Mouse (Mus musculus) forebrain, embryonic 14.5 days (tissue): ENCODE results near the gene Cyp2d22. TPM values are rescaled to one million over a fixed set of nuclear protein-coding genes. Genes with fewer than 3 reads are reported as not detected.

ENCODE experiments used
- ATAC-seq: fragments of 200-750 bp; cut with Nextera tagmentation; 2 replicates; pipeline ENCODE4 v1.8.0; 2017; ENCODE audit warnings: mild to moderate bottlenecking, moderate library complexity
- DNase-seq: peaks from one replicate; pipeline ENCODE4 v3.0.0-alpha.2; 2015; ENCODE audit warnings: low spot score
- H3K27ac ChIP-seq: fragments of 300-500 bp; sonication (generic); 2 replicates; pipeline ENCODE4 v1.5.1; 2014; ENCODE audit warnings: low read depth, mild to moderate bottlenecking, control low read depth, low read length, moderate library complexity
- H3K27me3 ChIP-seq: fragments of 300-500 bp; sonication (generic); replicated peaks from 2 replicates; pipeline ENCODE4 v1.6.1; 2014; ENCODE audit warnings: low read length, control low read depth, mixed read lengths; ENCODE audit not compliant: control insufficient read depth, insufficient read depth
- H3K36me3 ChIP-seq: fragments of 300-500 bp; sonication (generic); 2 replicates; pipeline ENCODE4 v1.6.1; 2014; ENCODE audit warnings: low read length, control low read depth; ENCODE audit not compliant: control insufficient read depth, insufficient read depth
- H3K4me1 ChIP-seq: fragments of 300-500 bp; sonication (generic); 2 replicates; pipeline ENCODE4 v1.6.1; 2014; ENCODE audit warnings: antibody characterized with exemption, low read length, control low read depth; ENCODE audit not compliant: control insufficient read depth, insufficient read depth
- H3K4me2 ChIP-seq: fragments of 300-500 bp; sonication (generic); 2 replicates; pipeline ENCODE4 v1.6.1; 2014; ENCODE audit warnings: mild to moderate bottlenecking, control low read depth, low read length
- H3K4me3 ChIP-seq: fragments of 300-500 bp; sonication (generic); 2 replicates; pipeline ENCODE4 v1.5.1; 2014; ENCODE audit warnings: low read depth, low read length, control low read depth
- H3K9ac ChIP-seq: fragments of 300-500 bp; sonication (generic); 2 replicates; pipeline ENCODE4 v1.6.1; 2014; ENCODE audit warnings: mild to moderate bottlenecking, low read length, control low read depth, moderate library complexity
- H3K9me3 ChIP-seq: fragments of 300-500 bp; sonication (generic); replicated peaks from 2 replicates; pipeline ENCODE4 v1.6.1; 2016; ENCODE audit warnings: low read length, control low read depth, mixed read lengths; ENCODE audit not compliant: control insufficient read depth
- WGBS: fragments of 180-500 bp; shearing (Covaris S2); extraction: QIAGEN DNeasy Blood & Tissue Kit; methylation state at CpG from one replicate; pipeline ENCODE4 v1.1.7; 2014; 5-methylcytosine and 5-hydroxymethylcytosine counted together
- polyA plus RNA-seq: library from polyadenylated mRNA; unstranded; fragments of >200 nt; fragmentation: Nextera tagmentation; extraction: Ambion mirVana; gene quantifications from 2 replicates; pipeline ENCODE4 v1.2.1, GENCODE M21; 2014

Cyp2d22 gene
- polyA plus RNA-seq, 1 experiment from 2014 or later = 0.63 TPM

GRCm38 (mm10) chr15:82340414-82341035 is 39.5 kb downstream of the Cyp2d22 start:
- DNase-seq (no peak), ATAC-seq (no peak)
- H3K27ac ChIP-seq = no peak overlapping the region
- H3K27me3 ChIP-seq = peaks cover 17% of the 10 kb centered on the region
- 49% methylated on average over 21 of the region's 21 CpGs for WGBS
- H3K9ac ChIP-seq = peak overlapping the region; percentile 65; the same call in 1 of the 2 replicates
- H3K9me3 ChIP-seq = no peaks in the 10 kb centered on the region
- peak overlapping the region; percentile 51 for H3K4me2 ChIP-seq
- peaks cover 9% of the 10 kb centered on the region for H3K36me3 ChIP-seq
- peaks cover 9% of the 10 kb centered on the region; the same call in 1 of the 2 replicates for H3K4me1 ChIP-seq
- peak overlapping the region; percentile 22; the same call in 1 of the 2 replicates for H3K4me3 ChIP-seq

GRCm38 (mm10) chr15:82339634-82340254 is 40.3 kb downstream of the Cyp2d22 start:
- H3K9ac ChIP-seq = no peak overlapping the region
- peaks cover 9% of the 10 kb centered on the region; the same call in 1 of the 2 replicates for H3K4me1 ChIP-seq
- H3K27ac ChIP-seq = no peak overlapping the region
- DNase-seq = no peak
- H3K9me3 ChIP-seq = no peaks in the 10 kb centered on the region
- peaks cover 17% of the 10 kb centered on the region for H3K27me3 ChIP-seq
- peaks cover 17% of the 10 kb centered on the region for H3K36me3 ChIP-seq
- WGBS = 72% methylated on average over 8 of the region's 8 CpGs
- no peak overlapping the region for H3K4me2 ChIP-seq
- ATAC-seq = no peak
- no peak overlapping the region for H3K4me3 ChIP-seq

- Histone ChIP-seq H3K36me3 (peaks cover 23% of the 10 kb centered on the region), H3K9ac (peak overlapping the region; percentile 70), H3K27me3 (peaks cover 17% of the 10 kb centered on the region), H3K4me1 (peaks cover 9% of the 10 kb centered on the region; the same call in 1 of the 2 replicates), H3K4me3 (peak overlapping the region; percentile 47), H3K4me2 (peak overlapping the region; percentile 65), H3K27ac (no peak overlapping the region), H3K9me3 (no peaks in the 10 kb centered on the region)
- 57% methylated on average over 10 of the region's 10 CpGs for WGBS
- ATAC-seq = peak; percentile 24
- DNase-seq = no peak
Measured at GRCm38 (mm10) chr15:82339150-82339549, 40.9 kb downstream of the Cyp2d22 start.

GRCm38 (mm10) chr15:82338593-82339112 is 41.4 kb downstream of the Cyp2d22 start, which contains the start of the genes Naga, Pheta2 and Smdt1:
TSS of gene Naga (minus strand) at chr15:82338925.
TSS of gene Pheta2 (plus strand) at chr15:82338942.
TSS of gene Smdt1 (plus strand) at chr15:82338959.
- Histone ChIP-seq H3K27ac (0 out of 2 replicates have a peak within 1 kb of the TSS, but pooled peaks have one; percentile 2), H3K36me3 (peaks cover 24% of the 10 kb centered on the region), H3K4me3 (peak within 1 kb of the TSS; percentile 47), H3K9ac (peak within 1 kb of the TSS; percentile 70), H3K4me2 (peak within 1 kb of the TSS; percentile 65), H3K9me3 (no peaks in the 10 kb centered on the region), H3K4me1 (peaks cover 9% of the 10 kb centered on the region; the same call in 1 of the 2 replicates), H3K27me3 (peaks cover 17% of the 10 kb centered on the region)
- DNase-seq (peak; percentile 96), ATAC-seq (peak; percentile 93)
- WGBS = under 1% methylated on average over 41 of the region's 41 CpGs

- DNase-seq (no peak), ATAC-seq (no peak)
- H3K9me3 ChIP-seq = no peaks in the 10 kb centered on the region
- peaks cover 17% of the 10 kb centered on the region for H3K27me3 ChIP-seq
- WGBS = 51% methylated on average over 4 of the region's 4 CpGs
- peaks cover 9% of the 10 kb centered on the region; the same call in 1 of the 2 replicates for H3K4me1 ChIP-seq
- peaks cover 24% of the 10 kb centered on the region for H3K36me3 ChIP-seq
- H3K4me3 ChIP-seq = peak overlapping the region; percentile 47
- H3K9ac ChIP-seq = peak overlapping the region; percentile 70
- H3K4me2 ChIP-seq = peak overlapping the region; percentile 65
- H3K27ac ChIP-seq = no peak overlapping the region
Measured at GRCm38 (mm10) chr15:82337875-82338274, 42.2 kb downstream of the Cyp2d22 start.

- H3K4me1 ChIP-seq = peaks cover 9% of the 10 kb centered on the region; the same call in 1 of the 2 replicates
- peaks cover 17% of the 10 kb centered on the region for H3K27me3 ChIP-seq
- H3K4me3 ChIP-seq = no peak overlapping the region
- WGBS = 57% methylated on average over 12 of the region's 12 CpGs
- DNase-seq (no peak), ATAC-seq (no peak)
- H3K36me3 ChIP-seq = peaks cover 24% of the 10 kb centered on the region
- H3K27ac ChIP-seq = no peak overlapping the region
- H3K9ac ChIP-seq = no peak overlapping the region
- no peaks in the 10 kb centered on the region for H3K9me3 ChIP-seq
- H3K4me2 ChIP-seq = no peak overlapping the region
Measured at GRCm38 (mm10) chr15:82336629-82337028, 43.4 kb downstream of the Cyp2d22 start.

GRCm38 (mm10) chr15:82335194-82335593 is 44.9 kb downstream of the Cyp2d22 start:
- ATAC-seq = no peak
- 94% methylated on average over 4 of the region's 4 CpGs for WGBS

GRCm38 (mm10) chr15:82325382-82325781 is 54.7 kb downstream of the Cyp2d22 start:
- ATAC-seq = no peak
- H3K36me3 ChIP-seq = peaks cover 9% of the 10 kb centered on the region; the same call in 1 of the 2 replicates

More at GRCm38 (mm10) chr15:82335194-82335593, 44.9 kb downstream of the Cyp2d22 start:
- H3K27me3 ChIP-seq = peaks cover 8% of the 10 kb centered on the region; the same call in 1 of the 2 replicates
- DNase-seq = no peak
- no peak overlapping the region for H3K4me3 ChIP-seq
- H3K4me1 ChIP-seq = peaks cover 6% of the 10 kb centered on the region; the same call in 1 of the 2 replicates
- H3K9ac ChIP-seq = no peak overlapping the region
- no peak overlapping the region for H3K27ac ChIP-seq
- H3K4me2 ChIP-seq = no peak overlapping the region
- peaks cover 24% of the 10 kb centered on the region for H3K36me3 ChIP-seq
- H3K9me3 ChIP-seq = no peaks in the 10 kb centered on the region

More at GRCm38 (mm10) chr15:82325382-82325781, 54.7 kb downstream of the Cyp2d22 start:
- Histone ChIP-seq H3K4me2 (no peak overlapping the region), H3K9ac (no peak overlapping the region), H3K9me3 (no peaks in the 10 kb centered on the region), H3K4me3 (no peak overlapping the region), H3K27ac (no peak overlapping the region), H3K27me3 (no peaks in the 10 kb centered on the region), H3K4me1 (no peaks in the 10 kb centered on the region)
- DNase-seq = no peak
- 82% methylated on average over 2 of the region's 2 CpGs for WGBS
